Mouse (Mus musculus) cortical plate, adult 2 months (tissue): ENCODE data around the gene Agtpbp1.

Experiments
- CTCF ChIP-seq: fragments of 200-500 bp; IDR thresholded peaks from 2 replicates; pipeline ENCODE4 v1.5.1; 2011; ENCODE audit warnings: mild to moderate bottlenecking, control low read depth, low read length; ENCODE audit not compliant: insufficient read depth; ENCODE audit errors: extremely low read depth
- POLR2A ChIP-seq: fragments of 200-500 bp; IDR thresholded peaks from 2 replicates; pipeline ENCODE4 v1.6.1; 2011; ENCODE audit warnings: mild to moderate bottlenecking, low read length, control low read depth; ENCODE audit not compliant: insufficient read depth; ENCODE audit errors: extremely low read depth

DNA sequence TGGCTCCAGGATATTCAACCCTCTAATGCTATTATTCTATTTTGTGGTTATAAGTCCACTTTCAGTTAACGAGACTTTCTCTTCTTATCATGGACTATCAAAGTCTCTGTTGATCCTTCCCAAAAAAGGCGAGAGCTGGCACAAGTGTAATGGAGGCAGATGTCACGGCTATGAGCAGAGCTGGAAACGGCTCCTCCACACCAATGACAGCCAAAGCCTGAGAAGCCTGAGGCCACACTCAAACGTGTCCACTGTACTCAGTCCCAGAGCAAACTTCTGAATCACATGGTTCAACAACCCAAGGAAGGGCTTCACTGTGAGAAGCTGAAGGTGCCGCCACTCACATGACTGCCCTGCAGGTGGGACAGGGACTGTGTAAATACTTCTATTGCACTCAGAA lies 51.7 kb downstream of the Agtpbp1 start:
- TF ChIP-seq POLR2A, result no peak
- TF ChIP-seq CTCF, result no peak
